Mouse (Mus musculus) frontal cortex, adult 2 months (tissue): ENCODE data around the gene Sorbs1. TPM values are rescaled to one million over a fixed set of nuclear protein-coding genes. Genes with fewer than 3 reads are reported as not detected.

Experiments
- DNase-seq, 2 experiments: peaks; one replicate each; pipeline ENCODE4 v3.0.0; 2022; ENCODE audit warnings: low spot score in 1 of 2; ENCODE audit errors: extremely low spot score in 1 of 2
- polyA plus RNA-seq: library from polyadenylated mRNA; depleted of rRNA; stranded (reverse); fragments of >200 nt; gene quantifications from 2 replicates; pipeline ENCODE4 v1.2.3, GENCODE M21; 2012

Gene Sorbs1
- polyA plus RNA-seq, 1 experiment, result 88.1 TPM

GRCm38 (mm10) chr19:40380656-40381055, 132.9 kb downstream of the Sorbs1 start:
- DNase-seq, result no peak

GRCm38 (mm10) chr19:40380005-40380404, 133.6 kb downstream of the Sorbs1 start:
- no peak for DNase-seq

GRCm38 (mm10) chr19:40379081-40379480, 134.5 kb downstream of the Sorbs1 start:
- no peak for DNase-seq

GRCm38 (mm10) chr19:40377632-40378031, 135.9 kb downstream of the Sorbs1 start:
- DNase-seq, result no peak

GRCm38 (mm10) chr19:40376566-40377281, 136.9 kb downstream of the Sorbs1 start:
- no peak for DNase-seq

GRCm38 (mm10) chr19:40374720-40375119, 138.9 kb downstream of the Sorbs1 start:
- no peak for DNase-seq

- DNase-seq, result no peak
Observed at GRCm38 (mm10) chr19:40372679-40373078, 140.9 kb downstream of the Sorbs1 start.

GRCm38 (mm10) chr19:40371866-40372265, 141.7 kb downstream of the Sorbs1 start:
- peak in 1 of 2 experiments; percentile 46 for DNase-seq

GRCm38 (mm10) chr19:40369852-40370811, 143.4 kb downstream of the Sorbs1 start:
- no peak for DNase-seq

GRCm38 (mm10) chr19:40368517-40368916, 145.1 kb downstream of the Sorbs1 start:
- no peak for DNase-seq

- DNase-seq, result peak in 1 of 2 experiments; percentile 59
Observed at GRCm38 (mm10) chr19:40366163-40366941, 147.2 kb downstream of the Sorbs1 start.

GRCm38 (mm10) chr19:40365137-40365536, 148.4 kb downstream of the Sorbs1 start:
- DNase-seq, result peak in 1 of 2 experiments; percentile 53

- no peak for DNase-seq
Observed at GRCm38 (mm10) chr19:40363447-40363846, 150.1 kb downstream of the Sorbs1 start.

- DNase-seq, result no peak
Observed at GRCm38 (mm10) chr19:40362203-40362865, 151.2 kb downstream of the Sorbs1 start.

- DNase-seq, result no peak
Observed at GRCm38 (mm10) chr19:40359712-40360394, 153.7 kb downstream of the Sorbs1 start.

GRCm38 (mm10) chr19:40356536-40357522, 156.8 kb downstream of the Sorbs1 start:
- DNase-seq, result no peak

- no peak for DNase-seq
Observed at GRCm38 (mm10) chr19:40355075-40355474, 158.5 kb downstream of the Sorbs1 start.

GRCm38 (mm10) chr19:40352006-40352405, 161.6 kb downstream of the Sorbs1 start:
- no peak for DNase-seq
